Mouse (Mus musculus): ENCODE results near the gene Prpsap1. TPM values are rescaled to one million over a fixed set of nuclear protein-coding genes. Genes with fewer than 3 reads are reported as not detected.
A peak's percentile ranks its signal among the peaks of the same experiment; 100 is the strongest.
"Not testable (repeated sequence)": the region's sequence is repeated elsewhere in the genome, so short reads cannot be mapped to it uniquely, and the experiment has no call there.

Gene Prpsap1
- polyA plus RNA-seq, 1 experiment: 81.0 TPM

DNA sequence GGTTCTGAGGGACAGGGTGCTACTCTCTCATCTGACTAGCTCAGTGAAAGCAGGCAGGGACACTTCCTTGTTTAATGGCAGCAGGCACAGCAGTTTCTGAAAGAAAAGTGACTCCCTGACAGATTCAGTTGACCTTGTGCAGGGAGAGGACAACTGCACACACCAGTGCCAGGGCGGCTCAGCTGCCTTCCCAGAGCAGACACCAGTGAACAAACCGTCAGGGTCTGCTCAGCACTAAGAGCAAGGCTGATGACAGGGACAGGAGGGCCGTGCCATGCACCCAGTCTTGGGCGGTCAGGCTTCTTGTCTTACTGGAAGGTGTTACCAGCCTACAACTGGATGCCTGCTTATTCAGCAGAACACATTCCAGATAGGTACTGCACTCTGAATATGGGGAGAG is 23.1 kb downstream of the Prpsap1 start:
- no peaks in the 10 kb centered on the region for H3K79me3 ChIP-seq (ENCODE audit: low read depth)
- H3K79me2 ChIP-seq (ENCODE audit: control insufficient read depth, insufficient read depth): no peaks in the 10 kb centered on the region
- H3K27me3 ChIP-seq (ENCODE audit: control insufficient read depth, insufficient read depth, insufficient read length): no peaks in the 10 kb centered on the region
- no peak overlapping the region for H3K4me3 ChIP-seq (ENCODE audit: insufficient read depth, poor library complexity, severe bottlenecking)
- H3K36me3 ChIP-seq (ENCODE audit: control insufficient read depth, insufficient read depth): peaks cover 63% of the 10 kb centered on the region
- TF ChIP-seq CEBPB (IDR thresholded peaks at IDR 0.05; ENCODE audit: low read depth) (no peak), CTCF (IDR thresholded peaks at IDR 0.05; ENCODE audit: control insufficient read depth, insufficient read depth, insufficient read length) (no peak), USF1 (IDR thresholded peaks at IDR 0.05; ENCODE audit: low read depth) (no peak), MAX (IDR thresholded peaks at IDR 0.05) (no peak), MYOD1 (IDR thresholded peaks at IDR 0.05; ENCODE audit: control insufficient read depth, insufficient read length, low read depth) (no peak), MYOG (IDR thresholded peaks at IDR 0.05; ENCODE audit: control insufficient read depth, extremely low read depth, insufficient read length) (no peak), FOSL1 (IDR thresholded peaks at IDR 0.05; ENCODE audit: insufficient read depth, low read length, poor library complexity, severe bottlenecking) (no peak)
- no peak overlapping the region for H3ac ChIP-seq (ENCODE audit: control insufficient read depth, insufficient read length, low read depth)

DNA sequence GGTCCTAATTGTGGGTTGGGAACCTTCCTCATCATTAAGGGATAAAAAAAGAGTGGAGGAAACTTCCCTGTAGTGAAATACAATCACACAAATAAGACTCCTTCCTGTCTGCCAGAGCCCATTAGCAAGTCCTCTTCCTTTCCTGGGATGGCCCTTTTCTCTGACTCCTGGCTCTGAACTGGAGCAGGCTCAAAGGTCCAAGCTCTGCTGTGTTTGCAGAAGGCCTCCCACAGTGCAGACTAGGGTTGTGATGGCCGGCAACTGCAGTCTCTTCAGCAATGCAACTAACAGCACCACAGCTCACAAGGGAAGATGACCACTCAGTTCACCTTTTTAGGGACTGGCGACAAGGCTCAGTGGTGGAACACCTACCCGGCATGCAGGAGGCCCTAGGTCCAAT is 23.8 kb downstream of the Prpsap1 start:
- peaks cover 56% of the 10 kb centered on the region for H3K36me3 ChIP-seq (ENCODE audit: control insufficient read depth, insufficient read depth)
- no peaks in the 10 kb centered on the region for H3K27me3 ChIP-seq (ENCODE audit: control insufficient read depth, insufficient read depth, insufficient read length)
- no peak overlapping the region for H3K4me3 ChIP-seq (ENCODE audit: insufficient read depth, poor library complexity, severe bottlenecking)
- H3K79me2 ChIP-seq (ENCODE audit: control insufficient read depth, insufficient read depth): no peaks in the 10 kb centered on the region
- H3ac ChIP-seq (ENCODE audit: control insufficient read depth, insufficient read length, low read depth): no peak overlapping the region
- TF ChIP-seq CTCF (IDR thresholded peaks at IDR 0.05; ENCODE audit: control insufficient read depth, insufficient read depth, insufficient read length) (no peak), CEBPB (IDR thresholded peaks at IDR 0.05; ENCODE audit: low read depth) (no peak), USF1 (IDR thresholded peaks at IDR 0.05; ENCODE audit: low read depth) (no peak), MAX (IDR thresholded peaks at IDR 0.05) (no peak), MYOD1 (IDR thresholded peaks at IDR 0.05; ENCODE audit: control insufficient read depth, insufficient read length, low read depth) (no peak), MYOG (IDR thresholded peaks at IDR 0.05; ENCODE audit: control insufficient read depth, extremely low read depth, insufficient read length) (no peak), FOSL1 (IDR thresholded peaks at IDR 0.05; ENCODE audit: insufficient read depth, low read length, poor library complexity, severe bottlenecking) (no peak)
- no peaks in the 10 kb centered on the region for H3K79me3 ChIP-seq (ENCODE audit: low read depth)

- peaks cover 38% of the 10 kb centered on the region for H3K36me3 ChIP-seq (ENCODE audit: control insufficient read depth, insufficient read depth)
- H3ac ChIP-seq (ENCODE audit: control insufficient read depth, insufficient read length, low read depth); H3K79me3 ChIP-seq (ENCODE audit: low read depth); H3K27me3 ChIP-seq (ENCODE audit: control insufficient read depth, insufficient read depth, insufficient read length); H3K79me2 ChIP-seq (ENCODE audit: control insufficient read depth, insufficient read depth); H3K4me3 ChIP-seq (ENCODE audit: insufficient read depth, poor library complexity, severe bottlenecking): not testable (repeated sequence)
Observed at GRCm38 (mm10) chr11:116468338-116468737, 25.7 kb downstream of the Prpsap1 start.

GRCm38 (mm10) chr11:116466141-116466540 is 27.9 kb downstream of the Prpsap1 start, which contains the start of gene Qrich2:
Gene Qrich2 (minus strand): TSS chr11:116466241.
- no peak within 1 kb of the TSS for H3ac ChIP-seq (ENCODE audit: control insufficient read depth, insufficient read length, low read depth)
- H3K36me3 ChIP-seq (ENCODE audit: control insufficient read depth, insufficient read depth): peaks cover 16% of the 10 kb centered on the region
- H3K4me3 ChIP-seq (ENCODE audit: insufficient read depth, poor library complexity, severe bottlenecking): no peak within 1 kb of the TSS
- H3K27me3 ChIP-seq (ENCODE audit: control insufficient read depth, insufficient read depth, insufficient read length): no peaks in the 10 kb centered on the region
- H3K79me3 ChIP-seq (ENCODE audit: low read depth): no peaks in the 10 kb centered on the region
- H3K79me2 ChIP-seq (ENCODE audit: control insufficient read depth, insufficient read depth): no peaks in the 10 kb centered on the region
- TF ChIP-seq CEBPB (IDR thresholded peaks at IDR 0.05; ENCODE audit: low read depth) (no peak), USF1 (IDR thresholded peaks at IDR 0.05; ENCODE audit: low read depth) (no peak), FOSL1 (IDR thresholded peaks at IDR 0.05; ENCODE audit: insufficient read depth, low read length, poor library complexity, severe bottlenecking) (no peak), MAX (IDR thresholded peaks at IDR 0.05) (no peak), CTCF (IDR thresholded peaks at IDR 0.05; ENCODE audit: control insufficient read depth, insufficient read depth, insufficient read length) (no peak), MYOD1 (IDR thresholded peaks at IDR 0.05; ENCODE audit: control insufficient read depth, insufficient read length, low read depth) (no peak), MYOG (IDR thresholded peaks at IDR 0.05; ENCODE audit: control insufficient read depth, extremely low read depth, insufficient read length) (no peak)

GRCm38 (mm10) chr11:116463833-116464232 is 30.2 kb downstream of the Prpsap1 start:
- H3K4me3 ChIP-seq (ENCODE audit: insufficient read depth, poor library complexity, severe bottlenecking): no peak overlapping the region
- TF ChIP-seq MAX (IDR thresholded peaks at IDR 0.05) (no peak), CEBPB (IDR thresholded peaks at IDR 0.05; ENCODE audit: low read depth) (no peak), CTCF (IDR thresholded peaks at IDR 0.05; ENCODE audit: control insufficient read depth, insufficient read depth, insufficient read length) (peak; percentile 73), MYOD1 (IDR thresholded peaks at IDR 0.05; ENCODE audit: control insufficient read depth, insufficient read length, low read depth) (no peak), MYOG (IDR thresholded peaks at IDR 0.05; ENCODE audit: control insufficient read depth, extremely low read depth, insufficient read length) (no peak), USF1 (IDR thresholded peaks at IDR 0.05; ENCODE audit: low read depth) (no peak), FOSL1 (IDR thresholded peaks at IDR 0.05; ENCODE audit: insufficient read depth, low read length, poor library complexity, severe bottlenecking) (no peak)
- H3K79me3 ChIP-seq (ENCODE audit: low read depth): no peaks in the 10 kb centered on the region
- H3K79me2 ChIP-seq (ENCODE audit: control insufficient read depth, insufficient read depth): no peaks in the 10 kb centered on the region
- H3K27me3 ChIP-seq (ENCODE audit: control insufficient read depth, insufficient read depth, insufficient read length): no peaks in the 10 kb centered on the region
- H3ac ChIP-seq (ENCODE audit: control insufficient read depth, insufficient read length, low read depth): no peak overlapping the region
- no peaks in the 10 kb centered on the region for H3K36me3 ChIP-seq (ENCODE audit: control insufficient read depth, insufficient read depth)

- TF ChIP-seq MYOD1 (IDR thresholded peaks at IDR 0.05; ENCODE audit: control insufficient read depth, insufficient read length, low read depth) (no peak), MYOG (IDR thresholded peaks at IDR 0.05; ENCODE audit: control insufficient read depth, extremely low read depth, insufficient read length) (no peak)
- H3K27me3 ChIP-seq (ENCODE audit: control insufficient read depth, insufficient read depth, insufficient read length): peaks cover 3% of the 10 kb centered on the region
Observed at GRCm38 (mm10) chr11:116463338-116463737, 30.7 kb downstream of the Prpsap1 start.

More at GRCm38 (mm10) chr11:116463338-116463737, 30.7 kb downstream of the Prpsap1 start:
- Histone ChIP-seq H3K4me3 (ENCODE audit: insufficient read depth, poor library complexity, severe bottlenecking) (no peak overlapping the region), H3K36me3 (ENCODE audit: control insufficient read depth, insufficient read depth) (no peaks in the 10 kb centered on the region), H3ac (ENCODE audit: control insufficient read depth, insufficient read length, low read depth) (no peak overlapping the region), H3K79me2 (ENCODE audit: control insufficient read depth, insufficient read depth) (no peaks in the 10 kb centered on the region), H3K79me3 (ENCODE audit: low read depth) (no peaks in the 10 kb centered on the region)
